ENCODE assay signal across 8 mouse cellular contexts in genomic region chr1:65178902-65179432, GRCm38 (mm10). TPM values are rescaled to one million over a fixed set of nuclear protein-coding genes. Genes with fewer than 3 reads are reported as not detected.
DNase-seq lines count a peak whose midpoint lies in the region; ATAC-seq and TF ChIP-seq lines count a peak whose summit lies in the region.

No protein-coding gene starts in this region.

- H3K4me1 ChIP-seq in ES-Bruce4 (ENCODE audit: control insufficient read depth, insufficient read depth, low read length): no peaks in the 10 kb centered on the region
- peaks cover 19% of the 10 kb centered on the region for H3K4me1 ChIP-seq in forebrain, embryonic 14.5 days (ENCODE audit: control insufficient read depth, insufficient read depth, low read length)
- H3K4me1 ChIP-seq in lung, adult 2 months (ENCODE audit: control insufficient read depth, insufficient read depth, low read length): peaks cover 7% of the 10 kb centered on the region

- TF ChIP-seq POLR2A in ES-Bruce4 (IDR thresholded peaks at IDR 0.05; ENCODE audit: insufficient read depth, low read length): peak; percentile 82
- TF ChIP-seq POLR2A in lung, adult 2 months (IDR thresholded peaks at IDR 0.05; ENCODE audit: borderline replicate concordance, extremely low read depth, low read depth, low read length): peak; percentile 88; the same call in 1 of the 2 replicates

- peak; percentile 87 for ATAC-seq in cerebellum, adult (ENCODE audit: insufficient number of reproducible peaks, low FRiP score, low TSS enrichment)
- ATAC-seq in forebrain, embryonic 14.5 days: peak; percentile 94
- peak; percentile 55 for ATAC-seq in neutrophil, adult 5-6 weeks (ENCODE audit: extremely low read depth, insufficient number of reproducible peaks, low FRiP score, poor library complexity, severe bottlenecking)

- intact Hi-C loops in heart, postnatal 25 days (cut with DNase I): loop anchor here (2.0 kb wide), 2 partner anchors 66 to 132 kb away; no protein-coding TSS in a partner anchor

- H3K9ac ChIP-seq in ES-Bruce4 (ENCODE audit: low read depth, poor library complexity, severe bottlenecking): peak overlapping the region; percentile 64
- peak overlapping the region; percentile 88 for H3K9ac ChIP-seq in forebrain, embryonic 14.5 days (ENCODE audit: low read length)

- H3K27ac ChIP-seq in ES-Bruce4 (ENCODE audit: insufficient read depth, low read length): peak overlapping the region; percentile 78
- H3K27ac ChIP-seq in forebrain, embryonic 14.5 days (ENCODE audit: low read depth, low read length): peak overlapping the region; percentile 98

- H3K9me3 ChIP-seq in ES-Bruce4 (replicated peaks; ENCODE audit: control insufficient read depth, insufficient read depth, low read length, poor library complexity, severe bottlenecking): no peaks in the 10 kb centered on the region; the same call in 1 of the 2 replicates
- H3K9me3 ChIP-seq in forebrain, embryonic 14.5 days (replicated peaks; ENCODE audit: control insufficient read depth, low read length): no peaks in the 10 kb centered on the region

- no peaks in the 10 kb centered on the region for H3K27me3 ChIP-seq in ES-Bruce4 (ENCODE audit: control insufficient read depth, insufficient read depth, low read length, poor library complexity, severe bottlenecking)
- H3K27me3 ChIP-seq in forebrain, embryonic 14.5 days (replicated peaks; ENCODE audit: control insufficient read depth, insufficient read depth, low read length): no peaks in the 10 kb centered on the region

- no peaks in the 10 kb centered on the region for H3K36me3 ChIP-seq in ES-Bruce4 (ENCODE audit: control insufficient read depth, insufficient read depth, low read length, poor library complexity, severe bottlenecking)
- H3K36me3 ChIP-seq in forebrain, embryonic 14.5 days (ENCODE audit: control insufficient read depth, insufficient read depth, low read length): peaks cover 9% of the 10 kb centered on the region

- H3K4me2 ChIP-seq in forebrain, embryonic 14.5 days (ENCODE audit: low read length): peak overlapping the region; percentile 55

- TF ChIP-seq CTCF in ES-Bruce4 (IDR thresholded peaks at IDR 0.05; ENCODE audit: low read depth, low read length): peak; percentile 83
- peak; percentile 80 for TF ChIP-seq CTCF in lung, adult 2 months (IDR thresholded peaks at IDR 0.05; ENCODE audit: insufficient read depth, low read length)

- under 1% methylated on average over 38 of the region's 39 CpGs for WGBS in forebrain, embryonic 14.5 days
- WGBS in lung, adult 2 months: under 1% methylated on average over 39 of the region's 39 CpGs

- peak; percentile 70 for TF ChIP-seq EP300 in ES-Bruce4 (IDR thresholded peaks at IDR 0.05; ENCODE audit: insufficient read depth, low read depth, low read length)

- peak overlapping the region; percentile 92 for H3K4me3 ChIP-seq in ES-Bruce4 (ENCODE audit: low read depth, low read length)
- peak overlapping the region; percentile 75 for H3K4me3 ChIP-seq in forebrain, embryonic 14.5 days (ENCODE audit: low read depth, low read length)
- peak overlapping the region; percentile 71 for H3K4me3 ChIP-seq in lung, adult 2 months (replicated peaks; ENCODE audit: extremely low read depth, low read depth, low read length)

- DNase-seq in forebrain, embryonic 14.5 days (ENCODE audit: low spot score): peak; percentile 98
- peak; percentile 95 for DNase-seq in heart, postnatal 25 days (ENCODE audit: low spot score)
- DNase-seq in layer of hippocampus, adult 18-20 months (ENCODE audit: low spot score in 2 of 2): peak; percentile 95 to 99
- peak; percentile 95 for DNase-seq in lung, adult 2 months
- peak; percentile 80 to 82 for DNase-seq in thymus, adult 18-20 months

RNA-seq across cellular contexts. Expression of gene Idh1, which starts 7.3 kb away (rescaled TPM):
- polyA plus RNA-seq in ES-Bruce4 (2011; ENCODE audit: insufficient read depth, insufficient read length, low read depth, missing spikeins): 122 and 130 TPM in 2 replicates
- polyA plus RNA-seq in forebrain, embryonic 14.5 days (2014; fragmentation: Nextera tagmentation; extraction: Ambion mirVana): 535 and 539 TPM in 2 replicates
- 10 to 100 TPM; 65.9 to 74.1 TPM for total RNA-seq in heart, postnatal 25 days (2021)
- 10 to 100 TPM; 40.0 to 47.8 TPM for total RNA-seq in layer of hippocampus, adult 18-20 months (2021)
- 18.3 and 32.7 TPM in 2 replicates for polyA plus RNA-seq in lung, adult 2 months (2012; rRNA removed)
- 40.1 and 48.5 TPM in 2 replicates for total RNA-seq in neutrophil, adult 5-6 weeks (2017)

RNA-seq across cellular contexts. Expression of gene Pikfyve, which starts 7.5 kb away (rescaled TPM):
- 53.6 and 59.9 TPM in 2 replicates for polyA plus RNA-seq in ES-Bruce4 (2011; ENCODE audit: insufficient read depth, insufficient read length, low read depth, missing spikeins)
- 19.3 and 20.9 TPM in 2 replicates for polyA plus RNA-seq in forebrain, embryonic 14.5 days (2014; fragmentation: Nextera tagmentation; extraction: Ambion mirVana)
- total RNA-seq in heart, postnatal 25 days (2021): 10 to 100 TPM; 10.5 to 11.2 TPM
- 10 to 100 TPM; 39.2 to 42.2 TPM for total RNA-seq in layer of hippocampus, adult 18-20 months (2021)
- 5.6 and 8.1 TPM in 2 replicates for polyA plus RNA-seq in lung, adult 2 months (2012; rRNA removed)
- total RNA-seq in neutrophil, adult 5-6 weeks (2017): 64.1 and 69.4 TPM in 2 replicates

RNA-seq across cellular contexts. Expression of gene D630023F18Rik, which starts 56.0 kb away (rescaled TPM):
- polyA plus RNA-seq in ES-Bruce4 (2011; ENCODE audit: insufficient read depth, insufficient read length, low read depth, missing spikeins): 7.2 and 9.9 TPM in 2 replicates
- 0.79 and 0.99 TPM in 2 replicates for polyA plus RNA-seq in forebrain, embryonic 14.5 days (2014; fragmentation: Nextera tagmentation; extraction: Ambion mirVana)
- total RNA-seq in heart, postnatal 25 days (2021): not detected
- total RNA-seq in layer of hippocampus, adult 18-20 months (2021): 1 to 10 TPM; 9.3 to 9.5 TPM
- 0.05 and 0.06 TPM in 2 replicates for polyA plus RNA-seq in lung, adult 2 months (2012; rRNA removed)
- not detected in 2 replicates for total RNA-seq in neutrophil, adult 5-6 weeks (2017)

RNA-seq across cellular contexts. Expression of gene Gm28845, which starts 59.6 kb away (rescaled TPM):
- not detected in 2 replicates for polyA plus RNA-seq in ES-Bruce4 (2011; ENCODE audit: insufficient read depth, insufficient read length, low read depth, missing spikeins)
- polyA plus RNA-seq in forebrain, embryonic 14.5 days (2014; fragmentation: Nextera tagmentation; extraction: Ambion mirVana): not detected in 2 replicates
- total RNA-seq in heart, postnatal 25 days (2021): not detected
- total RNA-seq in layer of hippocampus, adult 18-20 months (2021): under 1 TPM in 1 of 2 experiments, not detected in 1; 0.54 TPM
- polyA plus RNA-seq in lung, adult 2 months (2012; rRNA removed): not detected in 2 replicates
- not detected in 2 replicates for total RNA-seq in neutrophil, adult 5-6 weeks (2017)

Comparison
In these comparisons a context has a peak if more than half of its experiments do, and no peak if none do; other contexts are left out.
1. Peak in every context shown above with its lines: DNase-seq, ATAC-seq, H3K4me3 ChIP-seq and H3K27ac ChIP-seq.
2. RNA of gene D630023F18Rik, which starts 56.0 kb away (total RNA-seq): 9.3 to 9.5 TPM in layer of hippocampus, adult 18-20 months; not detected in heart, postnatal 25 days and not detected in neutrophil, adult 5-6 weeks; every median in the first group is over 10 times any median in the second.